Mouse (Mus musculus) cerebellum, adult 2 months (tissue): Measurements from ENCODE around the gene Tcf20.

Source experiments
- CTCF ChIP-seq: fragments of 200-500 bp; IDR thresholded peaks from 2 replicates; pipeline ENCODE4 v1.5.1; 2011; ENCODE audit warnings: low read depth, mild to moderate bottlenecking, control low read depth, low read length, moderate library complexity, borderline replicate concordance; ENCODE audit not compliant: insufficient read depth
- POLR2A ChIP-seq: fragments of 200-500 bp; IDR thresholded peaks from 2 replicates; pipeline ENCODE4 v1.6.1; 2011; ENCODE audit warnings: low read length, control low read depth, borderline replicate concordance; ENCODE audit not compliant: insufficient read depth

DNA sequence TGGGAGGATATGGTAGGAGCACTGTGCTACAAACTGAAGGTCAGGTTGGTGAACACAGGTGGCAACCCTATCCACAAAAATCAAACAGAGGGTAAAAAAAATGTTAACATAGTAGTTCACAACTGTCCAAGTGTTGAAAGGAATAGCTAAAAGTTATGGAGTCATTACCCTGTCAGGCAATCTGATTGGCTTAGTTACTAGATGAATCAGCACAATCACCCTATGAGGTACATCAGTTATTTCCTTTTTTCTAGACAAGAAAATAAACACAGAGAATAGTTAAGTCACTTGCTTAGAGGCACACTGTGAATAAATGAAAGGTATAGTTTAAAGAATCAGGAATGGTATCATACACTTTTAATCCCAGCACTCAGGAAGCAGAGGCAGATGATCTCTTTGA lies 110.4 kb downstream of the Tcf20 start:
- TF ChIP-seq CTCF (no peak), POLR2A (no peak)
